Mouse (Mus musculus): ENCODE data around the gene Dner.

Dner gene

DNA sequence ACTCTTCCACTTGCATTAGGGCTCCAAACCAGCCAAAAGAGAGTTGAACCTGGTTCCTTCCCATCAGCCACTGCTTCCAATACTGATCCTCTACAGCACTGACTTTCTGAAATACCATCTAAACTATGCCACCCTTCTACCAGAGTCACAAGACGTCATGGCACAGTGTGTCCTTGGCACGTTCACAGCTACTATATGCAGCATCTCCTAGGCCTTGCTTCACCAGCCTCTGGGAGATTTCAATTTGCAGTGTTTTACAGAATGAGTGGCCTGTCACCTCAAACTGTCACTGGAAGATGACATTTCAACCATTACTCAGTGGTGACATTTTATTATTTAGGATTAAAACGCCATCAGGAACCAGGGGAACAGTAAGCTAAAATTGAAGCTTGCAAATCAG lies 254.6 kb downstream of the Dner start:
- no peak for DNase-seq (ENCODE audit: low spot score in 2 of 2)

DNA sequence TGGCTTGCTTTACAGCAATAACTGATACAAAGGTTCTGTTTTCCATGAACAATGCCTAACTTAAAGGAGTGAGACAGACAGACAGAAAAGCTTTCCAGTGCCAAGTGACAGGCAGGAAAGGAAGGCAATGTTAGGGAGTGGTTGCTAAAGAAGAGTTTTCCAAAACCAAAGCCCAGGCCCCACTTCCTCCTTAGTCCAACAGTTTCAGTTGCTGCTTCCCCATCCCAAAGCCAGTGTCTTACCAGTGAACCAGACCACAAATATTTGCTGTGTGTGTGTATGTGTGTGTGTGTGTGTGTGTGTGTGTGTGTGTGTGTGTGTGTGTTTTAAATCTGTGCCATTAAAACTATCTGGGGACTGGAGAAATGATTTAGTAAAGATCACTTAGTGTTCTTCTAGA lies 258.5 kb downstream of the Dner start:
- DNase-seq (ENCODE audit: low spot score in 2 of 2), result no peak

DNA sequence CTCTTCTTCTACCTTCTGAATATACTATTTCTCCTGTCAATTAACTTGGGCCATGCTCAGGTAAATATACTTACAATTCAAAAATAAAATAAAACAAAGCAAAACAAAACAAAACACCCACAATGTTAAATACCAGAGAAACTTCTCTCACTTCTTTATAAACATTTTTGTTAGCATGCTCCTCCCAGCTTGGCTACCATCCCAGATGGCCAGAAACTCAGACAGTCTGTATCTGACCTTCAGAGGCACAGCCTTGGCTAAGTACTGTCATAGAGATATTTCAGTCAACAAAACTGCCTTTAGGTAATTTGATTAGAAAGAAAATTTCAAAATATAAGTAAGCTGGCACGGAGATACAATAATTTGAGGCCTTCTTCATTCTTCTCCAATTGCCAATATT lies 259.7 kb downstream of the Dner start:
- no peak for DNase-seq (ENCODE audit: low spot score in 2 of 2)

DNA sequence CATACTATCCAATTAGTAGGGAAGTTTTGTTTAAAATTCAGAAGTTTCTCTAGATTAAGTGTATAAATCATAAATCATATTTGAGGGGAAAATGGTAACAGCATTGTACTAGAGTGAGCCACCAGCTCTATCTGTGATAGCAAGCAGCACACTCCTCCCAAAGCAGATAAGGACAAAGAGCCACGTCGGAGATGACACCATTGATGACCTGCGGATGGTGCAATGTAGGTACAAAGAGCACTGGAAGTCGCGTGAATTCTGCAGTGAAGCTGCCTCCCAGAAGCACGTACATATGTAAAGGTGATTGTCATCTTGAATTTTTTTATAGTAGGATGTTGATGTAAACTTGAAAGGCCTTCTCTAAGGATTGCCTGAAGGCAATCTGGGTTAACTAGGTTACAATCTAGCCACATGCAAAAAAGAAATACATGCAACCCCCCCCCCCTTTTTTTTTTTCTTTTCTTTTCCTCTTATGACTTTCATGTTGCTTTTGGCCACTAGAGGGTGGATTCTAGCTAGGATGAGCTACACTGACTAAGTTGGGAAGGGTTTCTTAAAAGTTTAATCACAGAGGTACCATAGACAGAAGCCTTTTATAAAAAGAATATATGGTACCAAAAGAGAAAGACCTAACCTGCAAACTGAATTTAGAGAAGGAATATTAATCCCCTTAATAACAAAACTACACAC lies 262.6 kb downstream of the Dner start:
- DNase-seq (ENCODE audit: low spot score in 2 of 2), result no peak

DNA sequence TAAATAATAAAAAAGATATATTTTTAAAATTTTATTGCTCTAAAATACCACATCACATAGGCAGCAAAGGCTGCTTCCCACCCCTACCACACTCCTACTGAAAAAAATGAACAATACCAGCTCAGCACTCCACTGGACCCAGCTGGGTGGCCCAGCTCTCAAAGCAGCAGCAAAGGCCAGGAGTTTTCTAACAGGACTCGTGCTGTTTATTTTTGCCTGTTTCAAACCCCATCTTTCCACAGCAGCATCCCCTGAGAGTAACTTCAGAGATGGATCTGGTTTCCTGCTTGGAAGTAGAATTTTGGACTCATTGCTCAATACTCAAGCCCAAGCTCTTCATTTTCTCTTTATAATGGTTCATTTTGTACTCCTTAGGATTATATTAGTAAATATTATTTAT lies 263.7 kb downstream of the Dner start:
- DNase-seq (ENCODE audit: low spot score in 2 of 2), result no peak

DNA sequence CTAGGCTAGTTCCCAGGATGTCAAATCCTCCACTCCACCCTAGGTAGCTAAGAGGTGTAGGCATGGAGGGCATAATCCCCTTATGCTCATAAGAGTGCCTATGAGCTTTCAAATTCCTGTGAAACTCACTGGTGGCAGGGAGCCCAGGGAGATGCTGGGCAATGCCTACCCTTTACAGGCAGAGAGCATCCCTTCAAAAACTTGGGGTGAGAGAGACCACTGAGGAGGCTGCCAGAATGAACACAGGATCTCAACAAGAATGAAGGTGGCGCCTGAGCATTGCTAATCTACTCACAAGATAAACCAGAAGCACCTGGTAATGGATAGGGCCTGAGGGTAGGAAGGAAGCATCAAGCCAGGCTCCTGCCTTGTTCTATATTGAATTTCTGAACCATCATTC lies 267.7 kb downstream of the Dner start:
- no peak for DNase-seq (ENCODE audit: low spot score in 2 of 2)

DNA sequence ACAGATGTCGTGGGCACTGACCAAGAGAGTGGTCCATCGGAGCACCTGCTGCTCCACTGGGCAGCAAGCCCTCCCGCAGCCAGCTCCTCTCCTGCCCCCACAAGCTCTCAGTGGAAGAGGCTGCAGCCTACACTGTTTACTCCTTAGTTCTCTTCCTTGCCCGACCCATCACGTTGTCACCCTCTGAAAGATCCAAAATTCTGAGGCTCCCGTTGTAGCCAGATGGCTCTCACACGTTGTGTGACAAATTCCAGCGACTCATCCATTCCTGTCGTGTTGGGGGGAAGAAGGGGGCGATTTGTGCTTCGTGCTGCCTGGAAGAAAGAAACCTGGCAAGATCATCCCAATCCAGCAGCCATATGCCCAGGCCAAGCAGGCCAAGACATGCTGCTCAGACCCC lies 268.3 kb downstream of the Dner start:
- no peak for DNase-seq (ENCODE audit: low spot score in 2 of 2)

DNA sequence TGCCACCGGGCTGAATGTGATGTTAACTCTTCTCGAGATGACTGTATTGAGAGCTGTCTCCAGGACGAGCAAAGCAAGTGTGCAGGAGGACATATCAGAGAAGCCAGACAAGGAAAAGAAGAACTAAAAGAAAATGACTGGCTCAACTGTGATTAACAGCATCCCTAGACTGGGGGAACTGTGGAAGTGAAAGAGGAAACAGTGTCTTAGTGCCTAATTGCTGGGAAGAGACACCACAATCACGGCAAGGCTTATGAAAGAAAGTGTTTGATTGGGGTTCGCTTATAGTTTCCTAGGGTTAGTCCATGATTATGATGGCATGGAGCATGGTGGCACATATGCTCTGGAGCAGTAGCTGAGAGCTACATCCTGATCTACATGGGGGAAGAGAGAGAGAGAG lies 269.3 kb downstream of the Dner start:
- DNase-seq (ENCODE audit: low spot score in 2 of 2), result no peak

DNA sequence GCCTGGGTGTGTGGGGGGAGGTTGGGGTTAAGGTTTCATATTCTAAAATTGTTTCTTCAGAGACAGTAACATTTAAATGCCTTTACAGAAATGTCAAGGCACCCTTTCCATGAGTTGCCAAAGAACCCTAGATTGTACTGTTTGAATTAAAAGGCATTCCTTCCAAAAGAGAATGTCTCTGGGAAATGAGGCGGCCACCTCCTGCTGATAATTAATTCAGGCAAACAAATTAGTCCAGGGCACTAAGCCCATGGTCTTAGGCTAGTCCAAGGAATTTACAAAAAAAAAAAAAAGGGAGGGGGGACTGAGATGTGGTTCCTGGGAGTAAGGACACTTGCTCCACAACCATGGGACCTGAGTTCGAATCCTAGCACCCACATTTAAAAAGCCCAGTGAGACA lies 273.1 kb downstream of the Dner start:
- no peak for DNase-seq (ENCODE audit: low spot score in 2 of 2)

DNA sequence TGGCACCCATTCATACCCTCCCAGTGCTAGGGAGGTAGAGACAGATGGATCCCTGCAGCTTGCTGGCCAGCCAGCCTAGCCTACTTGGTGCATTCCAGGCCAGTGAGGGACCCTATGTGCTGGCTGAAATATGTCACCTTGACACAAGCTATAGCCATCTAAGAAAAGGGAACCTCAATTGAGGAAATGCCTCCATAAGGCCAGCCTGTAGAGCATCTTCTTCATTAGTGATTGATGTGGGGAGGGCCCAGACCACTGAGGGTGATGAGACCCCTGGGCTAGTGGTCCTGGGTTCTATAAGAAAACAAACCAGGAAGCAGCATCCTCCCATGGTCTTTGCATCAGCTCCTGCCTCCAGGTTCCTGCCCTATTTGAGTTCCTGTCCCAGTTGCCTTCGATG lies 274.2 kb downstream of the Dner start:
- no peak for DNase-seq (ENCODE audit: low spot score in 2 of 2)

DNA sequence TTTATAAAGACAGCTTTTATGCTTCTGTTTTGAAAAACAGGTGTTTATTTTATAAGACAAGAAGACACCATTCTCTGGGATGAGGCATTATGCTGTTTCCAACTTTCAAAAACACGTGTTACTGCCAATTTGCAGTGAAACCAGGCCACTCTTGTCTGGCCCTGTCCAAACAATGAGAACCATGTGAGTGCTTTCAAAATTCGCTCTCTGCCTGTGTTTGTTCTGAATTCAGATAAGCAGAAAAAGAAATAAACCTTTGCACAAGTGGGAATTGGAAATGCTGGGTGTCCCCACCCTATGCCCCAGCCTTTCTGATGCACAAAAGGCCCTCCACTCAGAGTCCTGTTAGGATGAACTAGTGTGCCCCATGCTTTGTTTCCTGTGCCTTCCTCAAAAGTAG lies 276.6 kb downstream of the Dner start:
- DNase-seq (ENCODE audit: low spot score in 2 of 2), result no peak

DNA sequence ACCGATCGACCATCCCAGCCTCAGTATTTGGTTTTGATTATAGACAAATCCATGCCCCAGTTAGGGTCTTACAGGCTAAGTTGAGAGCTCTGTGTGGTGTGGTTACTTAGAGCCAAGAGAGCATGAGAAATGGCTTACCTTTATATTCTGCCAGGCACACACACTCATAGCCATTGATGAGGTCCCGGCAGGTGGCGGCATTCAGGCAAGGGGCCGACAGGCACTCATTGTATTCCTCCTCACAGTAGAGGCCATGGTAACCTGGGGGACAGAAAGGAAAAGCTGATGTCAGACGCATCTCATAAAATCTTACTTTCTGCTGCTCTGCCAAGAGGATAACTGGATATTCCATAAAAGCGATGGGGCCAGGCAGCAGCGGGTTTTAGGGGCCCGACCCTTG lies 277.5 kb downstream of the Dner start:
- no peak for DNase-seq (ENCODE audit: low spot score in 2 of 2)

DNA sequence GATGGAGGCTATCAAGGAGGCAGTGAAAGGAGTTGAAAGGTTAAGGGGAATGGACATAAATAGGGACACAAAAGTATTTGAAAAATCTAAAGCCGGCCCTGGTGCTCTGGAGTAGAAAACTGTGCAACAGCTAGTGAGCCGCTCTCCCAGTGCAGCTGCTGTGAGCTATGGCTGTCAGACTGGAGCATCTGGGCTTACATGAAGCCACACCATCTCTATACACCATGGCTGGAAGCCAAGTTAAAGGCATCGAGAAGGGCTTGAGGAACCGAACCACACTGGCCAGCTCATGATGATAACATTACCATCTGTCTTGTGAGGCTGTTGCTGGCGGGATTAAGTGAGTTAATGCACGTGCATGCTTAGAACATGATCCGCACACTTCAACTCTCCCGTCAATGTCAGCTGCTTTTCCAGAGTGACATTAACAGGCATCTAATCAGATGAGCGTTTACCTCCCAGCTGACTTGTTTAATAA lies 278.2 kb downstream of the Dner start:
- no peak for DNase-seq (ENCODE audit: low spot score in 2 of 2)

DNA sequence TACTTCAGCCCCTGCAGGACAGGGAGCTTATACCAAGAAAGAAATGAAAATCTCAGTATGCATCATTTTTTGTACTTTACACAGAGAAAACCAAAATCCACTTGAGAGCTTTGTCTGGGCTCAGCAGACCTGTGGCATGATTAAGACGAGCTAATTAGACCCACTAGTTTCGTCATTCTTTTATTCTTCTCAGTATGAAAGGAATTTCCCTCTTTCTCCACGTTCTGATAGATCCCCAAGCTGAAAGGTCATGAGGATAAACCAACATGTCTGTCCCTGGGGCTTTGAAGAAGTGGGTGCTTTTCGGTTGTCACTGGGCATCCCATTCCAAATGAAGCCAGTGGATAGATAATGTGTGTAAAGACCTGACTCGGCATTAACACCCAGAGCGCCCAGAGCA lies 278.7 kb downstream of the Dner start:
- DNase-seq (ENCODE audit: low spot score in 2 of 2), result no peak

DNA sequence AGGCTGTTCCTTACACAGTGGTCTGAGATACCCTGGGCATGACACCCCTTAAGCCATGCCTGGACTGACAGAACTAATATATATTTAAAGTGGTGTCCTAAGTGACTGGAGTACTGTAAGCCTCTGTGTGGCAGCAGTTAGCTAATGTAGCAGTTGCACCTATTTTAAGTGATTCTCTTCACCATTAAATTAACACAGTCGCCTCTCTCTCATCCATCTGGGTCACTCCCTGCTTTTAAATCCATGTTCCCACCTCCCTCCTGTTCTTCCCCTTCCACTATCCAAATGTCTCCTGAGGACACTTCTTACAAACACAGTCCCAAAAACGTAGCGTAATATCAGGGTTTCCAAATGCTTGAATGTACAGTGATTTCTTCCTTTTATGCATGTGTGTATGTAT lies 281.6 kb downstream of the Dner start:
- no peak for DNase-seq (ENCODE audit: low spot score in 2 of 2)

DNA sequence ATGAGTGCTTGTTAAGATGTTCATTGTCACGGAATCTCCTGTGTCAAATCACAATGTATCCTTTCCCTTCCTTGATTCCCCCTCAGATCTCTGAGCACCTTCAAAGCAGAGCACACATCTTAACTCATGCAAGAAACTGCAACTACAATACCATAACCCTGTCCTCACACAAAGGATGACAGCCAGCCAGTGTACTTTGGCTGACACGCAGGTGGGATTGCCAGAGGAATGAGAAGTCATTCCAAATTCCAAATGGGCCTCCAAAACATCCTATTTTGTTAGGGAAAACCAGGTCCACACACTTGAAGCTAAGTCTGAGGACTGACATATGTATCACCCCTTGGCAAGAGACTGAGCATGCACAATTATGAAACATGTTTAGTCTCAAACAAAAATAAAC lies 286.5 kb downstream of the Dner start:
- peak in 1 of 2 experiments; percentile 21 for DNase-seq (ENCODE audit: low spot score in 2 of 2)

DNA sequence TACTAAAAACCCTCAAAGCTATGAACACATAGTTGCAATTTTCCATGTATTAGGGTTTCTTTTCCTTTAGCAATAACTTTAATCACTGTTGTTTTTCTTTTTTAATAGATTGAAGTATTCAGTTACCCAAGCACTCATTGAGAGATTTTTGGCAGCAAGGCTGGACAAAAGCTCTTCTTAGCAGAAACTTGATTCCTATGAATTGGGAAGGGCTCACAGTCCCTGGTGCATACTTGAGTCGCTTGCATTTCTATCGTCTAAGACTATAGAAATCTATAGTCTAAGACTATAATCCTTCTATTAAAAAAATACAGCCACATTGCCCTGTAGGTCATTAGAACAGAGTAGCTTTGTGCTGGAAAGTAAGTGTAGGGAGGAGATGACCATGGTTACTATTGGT lies 287.1 kb downstream of the Dner start:
- DNase-seq (ENCODE audit: low spot score in 2 of 2), result no peak

DNA sequence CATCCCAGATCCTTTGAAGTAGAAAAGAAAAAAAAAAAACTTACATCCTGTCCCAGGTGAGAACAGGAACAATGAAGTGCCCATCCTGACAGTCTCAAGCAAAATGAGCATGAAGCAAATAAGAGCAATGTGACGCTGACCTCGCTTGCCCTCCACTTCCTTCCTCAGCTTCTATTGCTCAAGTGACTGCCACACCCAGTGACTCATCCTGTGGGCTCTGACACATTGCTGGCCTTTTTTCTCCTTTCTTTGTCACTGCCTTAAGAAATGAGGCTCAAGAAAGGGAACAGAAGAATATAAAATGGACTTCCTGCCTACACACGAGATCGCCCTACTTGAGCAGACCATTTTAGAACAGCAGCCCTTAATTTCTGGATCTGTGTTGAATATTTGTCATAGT lies 289.1 kb downstream of the Dner start:
- no peak for DNase-seq (ENCODE audit: low spot score in 2 of 2)

DNA sequence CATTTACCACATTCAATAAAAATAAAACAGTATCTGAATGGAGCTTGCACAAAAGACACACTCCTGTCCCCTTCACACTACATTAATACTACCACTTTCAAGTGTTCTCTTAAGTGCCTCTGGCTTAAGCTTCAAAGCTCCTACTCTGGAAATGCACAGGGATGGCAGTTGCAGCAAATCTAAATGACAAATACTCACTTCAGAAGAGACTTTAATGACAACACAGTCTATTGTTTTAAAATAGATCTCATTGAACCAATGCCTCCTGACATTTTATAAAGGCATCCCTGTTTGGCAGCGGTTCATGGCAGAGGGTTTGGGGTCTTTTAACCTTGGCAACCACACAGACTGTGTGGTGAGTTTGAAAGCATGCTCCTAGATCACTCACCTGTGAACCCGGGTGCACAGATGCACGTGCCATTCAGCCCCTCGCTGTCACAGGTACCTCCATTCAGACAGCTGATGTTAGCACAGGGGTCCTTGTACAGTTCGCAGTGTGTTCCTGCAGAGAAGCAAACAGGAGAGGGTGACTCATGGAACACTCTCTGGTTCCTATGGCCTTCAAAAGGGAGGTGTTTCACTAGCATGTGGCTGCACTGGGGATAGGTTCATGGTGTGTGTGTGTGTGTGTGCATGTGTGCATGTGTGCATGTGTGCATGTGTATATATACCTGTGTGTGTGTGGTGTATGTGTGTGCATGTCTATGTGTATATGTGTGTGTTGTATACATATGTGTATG lies 290.3 kb downstream of the Dner start:
- no peak for DNase-seq (ENCODE audit: low spot score in 2 of 2)

DNA sequence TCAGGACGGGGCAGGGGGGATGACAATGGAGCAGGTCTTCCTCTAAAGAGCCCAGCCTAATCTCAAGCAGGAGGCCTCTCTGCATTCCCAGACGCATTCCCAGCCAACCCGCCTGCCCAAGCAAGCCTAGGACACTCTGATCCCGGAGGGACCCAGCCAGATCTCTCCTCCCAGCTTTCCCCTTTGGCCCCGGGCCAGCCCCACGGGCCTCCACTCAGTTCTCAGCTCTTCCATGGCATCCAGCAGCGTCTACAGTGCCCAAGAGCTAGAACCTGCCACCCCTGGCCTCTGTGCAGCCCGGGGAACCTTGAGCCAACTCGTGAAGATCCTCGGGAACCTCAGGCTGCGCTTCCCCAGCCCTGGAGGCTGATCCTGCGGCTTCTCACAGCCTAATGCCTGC lies 291.1 kb downstream of the Dner start:
- DNase-seq (ENCODE audit: low spot score in 2 of 2), result peak in 1 of 2 experiments; percentile 44

DNA sequence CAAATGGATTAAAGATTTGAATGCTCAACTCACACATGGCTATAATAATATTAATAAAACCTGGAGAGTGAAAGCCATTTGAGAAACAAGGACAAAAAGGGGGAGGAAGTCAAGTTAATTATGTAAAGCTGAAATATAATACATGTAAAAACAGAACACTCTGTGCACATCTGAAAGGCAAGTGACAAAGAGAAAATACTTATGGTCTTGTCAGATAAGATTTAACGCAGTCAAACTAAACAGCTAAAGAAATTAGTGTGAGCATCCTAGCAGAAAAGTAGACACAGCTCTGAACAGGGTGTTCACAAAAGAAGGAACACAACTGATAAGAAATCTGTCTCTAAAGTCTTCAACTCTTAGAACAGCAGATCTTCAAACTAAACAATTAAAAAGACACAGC lies 293.9 kb downstream of the Dner start:
- DNase-seq (ENCODE audit: low spot score in 2 of 2), result no peak

DNA sequence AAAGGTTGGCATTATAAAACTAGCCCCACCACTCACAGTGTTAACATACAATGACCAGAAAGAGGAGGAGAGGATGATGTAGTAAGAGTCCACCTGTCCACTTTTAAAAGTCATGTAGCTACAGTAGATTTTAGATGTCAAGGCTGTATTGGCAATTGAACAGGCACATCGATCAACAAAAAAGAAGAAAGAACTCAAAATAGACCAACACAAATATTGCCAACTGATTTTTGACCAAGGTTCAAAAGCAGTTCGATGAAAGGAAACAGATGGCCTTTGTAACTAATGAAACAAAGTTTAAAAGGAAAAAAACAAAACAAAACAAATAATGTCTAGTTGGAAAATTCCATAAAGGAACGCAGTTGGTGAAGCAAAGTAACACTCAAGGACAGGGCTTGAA lies 296.4 kb downstream of the Dner start:
- no peak for DNase-seq (ENCODE audit: low spot score in 2 of 2)

DNA sequence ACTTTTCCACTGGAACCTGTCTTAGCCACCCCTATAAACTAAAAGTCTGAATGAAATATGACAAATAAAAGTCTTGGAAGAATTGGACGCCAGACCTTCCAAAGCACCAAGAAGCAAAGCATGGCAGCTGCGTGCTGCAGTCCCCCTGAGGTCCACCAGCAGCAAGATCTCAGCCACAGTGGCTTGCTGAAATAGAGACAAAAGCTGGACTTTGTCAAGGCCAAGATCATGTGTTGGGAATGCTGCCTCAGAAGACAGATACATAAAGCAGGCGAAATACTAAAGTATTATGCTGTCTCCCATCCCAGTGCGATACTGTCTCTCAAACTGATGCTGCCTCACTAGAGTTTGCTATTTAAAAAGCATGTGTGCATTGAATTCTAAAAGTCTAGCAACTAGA lies 296.9 kb downstream of the Dner start:
- DNase-seq (ENCODE audit: low spot score in 2 of 2), result no peak

DNA sequence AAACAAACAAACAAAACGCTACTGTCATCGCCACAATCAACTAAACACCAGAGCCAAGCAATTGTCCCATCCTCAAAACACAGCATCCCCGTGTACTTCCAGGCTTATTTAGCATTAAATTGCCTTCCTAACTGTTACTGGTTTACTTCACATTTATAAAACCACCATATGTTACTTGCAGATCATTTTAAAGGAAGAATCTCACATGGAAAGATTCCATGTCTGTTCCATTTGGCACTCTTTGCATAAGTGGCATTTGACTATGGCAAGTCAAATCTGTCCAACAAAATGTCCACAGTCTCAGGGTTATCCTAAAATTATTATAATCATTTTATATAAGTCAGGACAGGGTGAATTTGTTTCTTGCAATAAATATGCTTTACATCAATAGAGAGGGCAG lies 299.2 kb downstream of the Dner start:
- DNase-seq (ENCODE audit: low spot score in 2 of 2), result no peak
